Mouse (Mus musculus): ENCODE measurements around the gene Sec14l4. TPM values are rescaled to one million over a fixed set of nuclear protein-coding genes. Genes with fewer than 3 reads are reported as not detected.

The Sec14l4 gene
- polyA plus RNA-seq (2021) = not detected

- POLR2A ChIA-PET = no interaction called here
- CTCF ChIA-PET = no interaction called here
- DNase-seq (ENCODE audit: low read depth, low spot score) (no peak), ATAC-seq (no peak)
- peaks cover 27% of the 10 kb centered on the region for H3K27me3 ChIP-seq
- in situ Hi-C loops (cut with MboI; ENCODE audit: low pct_unique_long_range_greater_than_20kb) = loop anchor here (25.0 kb wide), 1 partner anchor 931 kb away; no protein-coding TSS in a partner anchor
- no peak for TF ChIP-seq CTCF (IDR thresholded peaks at IDR 0.05)
Observed at GRCm38 (mm10) chr11:4031126-4031941, at the start of gene Sec14l4. Sec14l4 (plus strand) TSS chr11:4031462.

- no peaks in the 10 kb centered on the region for H3K27me3 ChIP-seq
- TF ChIP-seq CTCF (IDR thresholded peaks at IDR 0.05) = no peak
- CTCF ChIA-PET = interaction anchor here (1.4 kb wide), 1 partner anchor 10 kb away, joined by 4 read pairs; no protein-coding TSS in a partner anchor
- DNase-seq (ENCODE audit: low read depth, low spot score) (no peak), ATAC-seq (no peak)
- POLR2A ChIA-PET = interaction anchor here (0.9 kb wide), 1 partner anchor 12 kb away, joined by 3 read pairs; no protein-coding TSS in a partner anchor
- in situ Hi-C loops (cut with MboI; ENCODE audit: low pct_unique_long_range_greater_than_20kb) = no loop called here
Observed at GRCm38 (mm10) chr11:3981536-3981935, 49.7 kb upstream of the Sec14l4 start.

- no peaks in the 10 kb centered on the region for H3K27me3 ChIP-seq
- TF ChIP-seq CTCF (IDR thresholded peaks at IDR 0.05) = no peak
- ATAC-seq (peak; percentile 57), DNase-seq (ENCODE audit: low read depth, low spot score) (no peak)
- ChIA-PET POLR2A (no interaction called here), CTCF (interaction anchor here (1.4 kb wide), 1 partner anchor 9 kb away, joined by 4 read pairs; no protein-coding TSS in a partner anchor)
- in situ Hi-C loops (cut with MboI; ENCODE audit: low pct_unique_long_range_greater_than_20kb) = no loop called here
Observed at GRCm38 (mm10) chr11:3982275-3983209, 48.7 kb upstream of the Sec14l4 start.

GRCm38 (mm10) chr11:3983291-3983862 is 47.9 kb upstream of the Sec14l4 start, which contains the start of gene Gal3st1:
Gal3st1 (plus strand) TSS chr11:3983636.
- peak; percentile 29 for ATAC-seq
- no peak for TF ChIP-seq CTCF (IDR thresholded peaks at IDR 0.05)
- in situ Hi-C loops (cut with MboI; ENCODE audit: low pct_unique_long_range_greater_than_20kb) = no loop called here
- ChIA-PET POLR2A (no interaction called here), CTCF (no interaction called here)
- DNase-seq (ENCODE audit: low read depth, low spot score) = peak; percentile 37
- H3K27me3 ChIP-seq = no peaks in the 10 kb centered on the region

- no peaks in the 10 kb centered on the region for H3K27me3 ChIP-seq
- no peak for TF ChIP-seq CTCF (IDR thresholded peaks at IDR 0.05)
- ATAC-seq (no peak), DNase-seq (ENCODE audit: low read depth, low spot score) (no peak)
- in situ Hi-C loops (cut with MboI; ENCODE audit: low pct_unique_long_range_greater_than_20kb) = no loop called here
- POLR2A ChIA-PET = interaction anchor here (0.6 kb wide), 1 partner anchor 1333 kb away, joined by 4 read pairs; no protein-coding TSS in a partner anchor
- CTCF ChIA-PET = no interaction called here
Observed at GRCm38 (mm10) chr11:3983863-3984745, 47.2 kb upstream of the Sec14l4 start.

- in situ Hi-C loops (cut with MboI; ENCODE audit: low pct_unique_long_range_greater_than_20kb) = no loop called here
- no peak for DNase-seq (ENCODE audit: low read depth, low spot score)
- no peaks in the 10 kb centered on the region for H3K27me3 ChIP-seq
- no peak for ATAC-seq
- no peak for TF ChIP-seq CTCF (IDR thresholded peaks at IDR 0.05)
- ChIA-PET CTCF (no interaction called here), POLR2A (no interaction called here)
Observed at GRCm38 (mm10) chr11:3989748-3990147, 41.5 kb upstream of the Sec14l4 start.

GRCm38 (mm10) chr11:3993132-3993531 is 38.1 kb upstream of the Sec14l4 start:
- no peak for TF ChIP-seq CTCF (IDR thresholded peaks at IDR 0.05)
- peaks cover 3% of the 10 kb centered on the region for H3K27me3 ChIP-seq

GRCm38 (mm10) chr11:3993914-3994313 is 37.3 kb upstream of the Sec14l4 start:
- ChIA-PET POLR2A (no interaction called here), CTCF (interaction anchor here (0.7 kb wide), 1 partner anchor 8 kb away, joined by 3 read pairs; no protein-coding TSS in a partner anchor)
- in situ Hi-C loops (cut with MboI; ENCODE audit: low pct_unique_long_range_greater_than_20kb) = no loop called here
- DNase-seq (ENCODE audit: low read depth, low spot score) (no peak), ATAC-seq (no peak)
- no peak for TF ChIP-seq CTCF (IDR thresholded peaks at IDR 0.05)
- peaks cover 8% of the 10 kb centered on the region for H3K27me3 ChIP-seq

More at GRCm38 (mm10) chr11:3993132-3993531, 38.1 kb upstream of the Sec14l4 start:
- POLR2A ChIA-PET = no interaction called here
- in situ Hi-C loops (cut with MboI; ENCODE audit: low pct_unique_long_range_greater_than_20kb) = no loop called here
- no peak for DNase-seq (ENCODE audit: low read depth, low spot score)
- CTCF ChIA-PET = no interaction called here
- no peak for ATAC-seq

- TF ChIP-seq CTCF (IDR thresholded peaks at IDR 0.05) = no peak
- peaks cover 8% of the 10 kb centered on the region for H3K27me3 ChIP-seq
- ChIA-PET POLR2A (no interaction called here), CTCF (no interaction called here)
- in situ Hi-C loops (cut with MboI; ENCODE audit: low pct_unique_long_range_greater_than_20kb) = no loop called here
- no peak for DNase-seq (ENCODE audit: low read depth, low spot score)
- ATAC-seq = no peak
Observed at GRCm38 (mm10) chr11:3995511-3995910, 35.8 kb upstream of the Sec14l4 start.

Measured in Patski (cell line).